Mouse (Mus musculus): ENCODE measurements around the gene Kcnq2. TPM values are rescaled to one million over a fixed set of nuclear protein-coding genes. Genes with fewer than 3 reads are reported as not detected.
A peak's percentile ranks its signal among the peaks of the same experiment; 100 is the strongest.

The Kcnq2 gene
- total RNA-seq, 2 experiments from 2014 or later = not detected

- no peak for ATAC-seq (ENCODE audit: poor library complexity, severe bottlenecking)
These were observed 21.2 kb downstream of the Kcnq2 start for GRCm38 (mm10) chr2:181113762-181114361.

GRCm38 (mm10) chr2:181111665-181112064 is 23.4 kb downstream of the Kcnq2 start:
- no peak for ATAC-seq (ENCODE audit: poor library complexity, severe bottlenecking)

GRCm38 (mm10) chr2:181104111-181104510 is 31.0 kb downstream of the Kcnq2 start:
- no peak for ATAC-seq (ENCODE audit: poor library complexity, severe bottlenecking)

- no peak for ATAC-seq (ENCODE audit: poor library complexity, severe bottlenecking)
These were observed 32.9 kb downstream of the Kcnq2 start for GRCm38 (mm10) chr2:181102161-181102560.

GRCm38 (mm10) chr2:181101626-181102025 is 33.5 kb downstream of the Kcnq2 start:
- no peak for ATAC-seq (ENCODE audit: poor library complexity, severe bottlenecking)

- no peak for ATAC-seq (ENCODE audit: poor library complexity, severe bottlenecking)
These were observed 35.0 kb downstream of the Kcnq2 start for GRCm38 (mm10) chr2:181100087-181100486.

GRCm38 (mm10) chr2:181090123-181090522 is 45.0 kb downstream of the Kcnq2 start:
- peak; percentile 90 for ATAC-seq (ENCODE audit: poor library complexity, severe bottlenecking)

- ATAC-seq (ENCODE audit: poor library complexity, severe bottlenecking) = no peak
These were observed 50.1 kb downstream of the Kcnq2 start for GRCm38 (mm10) chr2:181084997-181085396.

- no peak for ATAC-seq (ENCODE audit: poor library complexity, severe bottlenecking)
These were observed 51.2 kb downstream of the Kcnq2 start for GRCm38 (mm10) chr2:181083945-181084344.

- ATAC-seq (ENCODE audit: poor library complexity, severe bottlenecking) = no peak
These were observed 54.2 kb downstream of the Kcnq2 start for GRCm38 (mm10) chr2:181080886-181081285.

GRCm38 (mm10) chr2:181079518-181079917 is 55.6 kb downstream of the Kcnq2 start:
- ATAC-seq (ENCODE audit: poor library complexity, severe bottlenecking) = no peak

GRCm38 (mm10) chr2:181078908-181079307 is 56.2 kb downstream of the Kcnq2 start:
- ATAC-seq (ENCODE audit: poor library complexity, severe bottlenecking) = no peak

GRCm38 (mm10) chr2:181075501-181075900 is 59.6 kb downstream of the Kcnq2 start:
- ATAC-seq (ENCODE audit: poor library complexity, severe bottlenecking) = no peak

- no peak for ATAC-seq (ENCODE audit: poor library complexity, severe bottlenecking)
These were observed 62.7 kb downstream of the Kcnq2 start for GRCm38 (mm10) chr2:181072403-181072714.

- peak; percentile 93 for ATAC-seq (ENCODE audit: poor library complexity, severe bottlenecking)
These were observed 63.2 kb downstream of the Kcnq2 start for GRCm38 (mm10) chr2:181071706-181072402.

- no peak for ATAC-seq (ENCODE audit: poor library complexity, severe bottlenecking)
These were observed 65.0 kb downstream of the Kcnq2 start for GRCm38 (mm10) chr2:181070136-181070535.

- no peak for ATAC-seq (ENCODE audit: poor library complexity, severe bottlenecking)
These were observed 66.6 kb downstream of the Kcnq2 start for GRCm38 (mm10) chr2:181068499-181068898.

GRCm38 (mm10) chr2:181065827-181066226 is 69.3 kb downstream of the Kcnq2 start:
- no peak for ATAC-seq (ENCODE audit: poor library complexity, severe bottlenecking)

- ATAC-seq (ENCODE audit: poor library complexity, severe bottlenecking) = peak; percentile 95
These were observed 75.0 kb downstream of the Kcnq2 start for GRCm38 (mm10) chr2:181060127-181060526.

- ATAC-seq (ENCODE audit: poor library complexity, severe bottlenecking) = no peak
These were observed 76.9 kb downstream of the Kcnq2 start for GRCm38 (mm10) chr2:181058193-181058592.

- ATAC-seq (ENCODE audit: poor library complexity, severe bottlenecking) = no peak
These were observed 77.8 kb downstream of the Kcnq2 start for GRCm38 (mm10) chr2:181057341-181057740.

- ATAC-seq (ENCODE audit: poor library complexity, severe bottlenecking) = no peak
These were observed 82.9 kb downstream of the Kcnq2 start for GRCm38 (mm10) chr2:181052171-181052570.

GRCm38 (mm10) chr2:181048986-181049385 is 86.1 kb downstream of the Kcnq2 start:
- ATAC-seq (ENCODE audit: poor library complexity, severe bottlenecking) = no peak

Data from megakaryocyte, adult 5-6 weeks (primary cell).